Mouse (Mus musculus) testis, postnatal 14 days (tissue): ENCODE data around the gene Tm4sf5.
"Not testable (repeated sequence)": the region's sequence is repeated elsewhere in the genome, so short reads cannot be mapped to it uniquely, and the experiment has no call there.

Experiments
- DNase-seq: peaks from one replicate; pipeline ENCODE4 v3.0.0; 2021; ENCODE audit warnings: low spot score

Gene Tm4sf5

DNA sequence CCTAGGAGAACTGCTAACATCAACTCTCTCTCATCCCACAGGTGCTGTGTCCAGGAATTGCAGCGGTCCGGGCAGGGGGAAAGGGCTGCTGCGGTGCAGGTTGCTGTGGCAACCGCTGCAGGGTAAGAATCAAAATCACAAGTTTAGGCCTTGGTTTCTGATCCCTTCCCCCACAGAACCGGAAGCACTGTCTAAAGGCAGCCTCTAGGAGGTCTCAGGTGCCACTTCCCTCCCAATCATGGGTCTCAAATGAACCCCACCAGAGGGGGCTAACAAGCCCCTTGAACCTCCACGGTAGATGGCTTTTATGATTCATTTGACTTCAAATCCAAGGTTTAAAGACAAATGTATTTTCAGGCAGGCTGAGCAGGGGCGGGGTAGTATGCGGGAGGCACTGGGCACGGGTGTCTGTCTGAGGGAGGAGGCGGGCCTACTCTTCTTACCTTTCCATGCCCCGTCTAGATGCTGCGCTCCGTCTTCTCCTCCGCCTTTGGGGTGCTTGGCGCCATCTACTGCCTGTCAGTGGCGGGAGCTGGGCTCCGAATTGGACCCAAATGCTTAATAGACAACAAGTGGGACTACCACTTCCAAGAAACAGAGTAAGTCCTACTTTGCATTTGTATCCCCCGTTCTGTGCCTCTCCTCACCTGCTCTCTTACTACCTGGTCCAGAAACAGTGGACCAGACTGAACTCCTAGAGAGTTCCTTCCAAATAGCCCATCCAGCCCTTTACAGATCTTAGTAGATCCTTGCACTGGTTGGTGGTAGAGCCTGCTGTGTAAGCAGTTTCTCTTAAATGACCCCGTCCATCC lies 4.9 kb downstream of the Tm4sf5 start:
- DNase-seq, result no peak

DNA sequence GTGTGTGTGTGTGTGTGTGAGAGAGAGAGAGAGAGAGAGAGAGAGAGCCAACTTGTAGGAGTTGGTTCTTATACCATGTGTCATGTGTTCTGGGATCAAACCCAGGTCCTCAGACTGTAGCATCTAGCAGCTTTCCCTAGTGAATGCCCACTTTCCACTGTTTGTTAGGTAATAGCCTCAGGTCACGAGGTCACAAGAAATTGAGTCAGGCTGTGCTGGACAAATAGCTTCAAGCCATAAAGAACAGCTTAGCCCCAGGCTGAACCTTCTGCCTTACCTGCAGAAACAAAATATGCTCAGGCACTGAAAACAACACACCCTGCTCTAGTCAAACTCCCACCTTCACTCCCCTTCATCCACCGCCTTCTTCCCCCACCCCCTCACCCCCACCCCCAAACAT lies 6.2 kb downstream of the Tm4sf5 start:
- DNase-seq, result no peak

DNA sequence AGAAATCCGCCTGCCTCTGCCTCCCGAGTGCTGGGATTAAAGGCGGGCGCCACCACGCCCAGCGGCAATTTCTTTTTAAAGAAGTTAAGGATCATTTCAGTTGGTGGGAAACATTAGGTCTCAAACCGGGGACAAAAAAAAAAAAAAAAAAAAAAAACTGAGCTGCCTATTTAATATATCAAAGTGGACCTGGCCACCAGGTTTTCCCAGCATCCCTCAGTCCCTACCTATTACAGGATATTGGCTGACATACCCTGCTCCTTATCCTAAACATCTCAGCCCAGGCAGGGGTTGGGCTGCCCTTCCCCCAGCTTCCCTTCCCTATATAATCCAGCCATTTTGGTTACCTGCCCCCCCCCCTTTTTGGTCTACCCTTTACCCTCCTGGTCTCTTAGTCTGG lies 6.8 kb downstream of the Tm4sf5 start:
- DNase-seq, result no peak

DNA sequence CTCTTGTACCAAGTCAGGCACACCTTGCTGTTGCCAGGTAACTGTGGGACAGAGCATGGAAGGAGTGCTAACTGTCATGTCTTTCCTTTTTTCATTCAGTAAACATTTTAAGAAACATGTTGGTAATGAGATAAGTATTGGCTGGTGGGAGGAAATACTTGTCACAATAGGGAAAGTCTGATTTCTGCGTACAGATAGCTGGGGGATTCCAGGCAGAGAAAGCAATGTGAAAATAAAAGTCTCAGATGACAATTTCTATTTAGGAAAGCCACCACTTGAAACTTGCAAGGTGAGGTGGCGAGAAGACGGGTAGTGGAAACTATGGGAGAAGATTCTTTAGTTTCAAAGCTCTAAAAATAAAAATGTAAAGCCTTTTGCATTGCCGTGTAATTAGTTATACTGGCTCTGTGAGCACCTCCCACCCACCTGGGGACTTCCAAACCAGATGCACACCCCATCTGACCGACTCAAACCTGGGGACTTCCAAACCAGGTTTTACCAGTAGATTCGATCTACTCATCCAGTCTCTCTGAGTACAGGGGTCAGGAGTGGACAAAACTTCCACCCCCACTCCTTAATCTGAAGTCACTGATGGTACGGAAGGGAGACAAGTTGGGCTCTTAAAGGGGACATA lies 7.8 kb downstream of the Tm4sf5 start:
- no peak for DNase-seq

DNA sequence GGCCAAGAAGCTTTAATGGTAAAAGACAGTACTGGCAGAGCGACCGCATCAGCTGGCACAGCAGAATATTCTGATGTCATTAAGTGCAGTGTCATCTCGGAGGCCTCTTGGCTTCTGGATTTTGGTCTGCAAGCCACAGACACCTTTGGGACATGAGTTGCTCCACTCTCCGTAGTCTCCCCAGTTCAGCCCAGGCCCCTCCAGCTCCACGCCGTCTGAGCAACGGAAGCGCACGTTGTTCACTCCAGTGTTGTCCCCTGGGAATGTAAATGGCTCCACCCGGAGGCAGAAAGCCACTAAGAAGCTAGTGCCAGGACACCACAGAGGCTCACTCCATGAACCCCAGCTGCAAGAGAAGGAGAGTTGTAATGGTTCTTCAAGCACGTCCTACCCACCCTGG lies 8.5 kb downstream of the Tm4sf5 start:
- DNase-seq, result no peak

DNA sequence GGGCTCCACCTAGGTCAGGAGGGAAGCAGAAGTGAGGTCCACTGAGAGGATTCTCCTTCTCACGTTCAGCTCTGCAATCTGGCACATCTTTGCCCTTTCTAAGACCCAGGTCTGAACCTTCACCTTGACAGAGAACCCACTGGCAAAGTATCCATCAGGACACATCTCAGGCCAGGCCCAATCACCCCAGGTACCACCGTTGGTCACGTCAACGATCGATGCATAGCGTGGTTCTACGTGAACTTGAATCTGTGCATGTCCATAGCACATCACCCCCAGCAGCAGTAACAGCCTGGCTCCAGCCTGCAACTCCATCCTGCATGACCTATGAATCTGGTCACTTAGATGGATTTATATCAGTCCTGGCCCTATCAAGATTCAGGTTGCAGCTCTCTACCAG lies 9.2 kb downstream of the Tm4sf5 start, which contains the start of gene Vmo1:
TSS of gene Vmo1 (minus strand) at position 329 of the 400 bp plus-strand sequence.
- DNase-seq, result no peak

DNA sequence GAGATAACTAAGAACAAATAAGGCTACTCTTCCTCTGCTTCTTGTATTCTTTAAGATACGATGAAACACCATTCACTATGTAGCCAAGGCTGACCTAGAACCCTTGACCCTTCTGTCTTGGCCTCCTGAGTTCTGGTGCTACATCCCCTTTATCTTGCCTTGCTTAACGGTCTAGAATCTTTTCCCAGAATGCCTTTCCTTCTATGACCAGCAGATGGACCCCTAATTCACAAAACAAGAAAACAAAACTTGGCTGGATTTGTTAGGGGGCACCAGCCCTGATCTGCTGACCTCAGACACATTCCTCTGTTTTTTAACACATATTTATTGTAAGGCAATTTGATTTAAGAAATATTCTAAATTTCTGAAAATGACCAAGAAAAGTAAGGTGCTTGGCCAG lies 11.3 kb downstream of the Tm4sf5 start:
- DNase-seq, result no peak

DNA sequence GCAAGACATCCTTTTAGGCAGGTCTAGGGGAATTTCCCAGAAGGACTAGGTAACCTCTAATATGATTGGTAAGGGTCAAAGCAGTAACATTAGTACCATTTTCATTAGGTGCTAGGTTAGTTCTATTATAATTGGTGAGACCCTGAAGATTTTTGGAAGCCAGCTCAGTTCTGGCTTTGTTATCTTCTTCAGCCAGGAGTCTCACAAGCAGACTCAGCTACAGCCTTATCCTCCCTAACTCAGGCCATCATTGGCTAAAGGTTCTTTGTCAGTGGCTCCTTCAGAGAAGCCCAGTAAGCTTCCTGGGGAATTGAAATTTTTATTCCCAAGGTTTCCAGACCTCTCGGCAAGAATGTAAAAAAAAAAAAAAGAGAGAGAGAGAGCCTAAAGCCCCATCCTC lies 13.4 kb downstream of the Tm4sf5 start:
- no peak for DNase-seq

DNA sequence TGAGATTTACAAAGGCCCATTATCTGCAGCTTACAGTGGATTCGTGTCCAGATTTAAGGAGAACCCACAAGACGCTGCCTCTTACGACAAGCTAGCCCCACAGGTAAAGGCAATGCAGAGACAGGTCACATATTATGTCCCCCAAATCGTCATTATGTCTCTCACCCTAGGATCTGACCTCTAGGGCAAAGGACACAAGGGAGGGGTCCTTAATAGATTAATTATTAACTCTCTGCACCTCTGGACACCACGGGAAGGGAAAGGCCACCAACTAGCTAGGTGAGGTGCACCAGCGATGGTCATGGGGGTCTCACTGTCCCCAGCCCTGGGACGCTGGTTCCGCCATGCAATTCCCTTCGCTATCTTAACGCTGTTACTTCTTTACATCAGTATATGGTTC lies 13.9 kb downstream of the Tm4sf5 start, which contains the start of gene Gltpd2:
TSS of gene Gltpd2 (plus strand) at position 274 of the 400 bp plus-strand sequence.
- DNase-seq, result no peak

DNA sequence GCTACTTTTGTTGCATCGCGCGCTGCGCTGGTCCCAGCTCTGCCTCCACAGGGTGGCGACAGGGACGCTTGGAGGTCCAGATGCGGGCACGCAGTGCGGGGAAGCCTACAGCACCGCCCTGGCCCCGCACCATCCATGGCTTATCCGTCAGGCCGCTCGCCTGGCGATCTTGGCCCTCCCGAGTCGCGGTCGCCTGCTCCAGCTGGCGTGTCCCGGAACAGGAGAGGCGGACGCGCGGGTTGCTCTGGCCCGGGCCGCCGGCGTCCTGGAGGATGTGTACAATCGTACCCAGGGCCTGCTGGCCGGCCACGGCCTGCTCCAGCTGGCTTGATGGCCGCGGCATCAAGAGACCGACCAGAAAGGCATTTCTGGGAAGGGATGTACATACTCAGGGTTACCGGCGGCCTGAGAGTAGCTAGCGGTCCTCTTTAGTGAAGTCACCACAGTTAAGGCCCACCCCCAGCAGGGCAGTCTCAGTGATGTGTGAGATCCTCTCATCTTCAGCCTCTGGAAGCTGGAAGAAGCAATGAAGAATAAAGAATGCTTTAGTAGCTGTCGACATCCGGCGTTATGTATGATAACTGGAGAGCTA lies 15.2 kb downstream of the Tm4sf5 start:
- peak; percentile 19 for DNase-seq

DNA sequence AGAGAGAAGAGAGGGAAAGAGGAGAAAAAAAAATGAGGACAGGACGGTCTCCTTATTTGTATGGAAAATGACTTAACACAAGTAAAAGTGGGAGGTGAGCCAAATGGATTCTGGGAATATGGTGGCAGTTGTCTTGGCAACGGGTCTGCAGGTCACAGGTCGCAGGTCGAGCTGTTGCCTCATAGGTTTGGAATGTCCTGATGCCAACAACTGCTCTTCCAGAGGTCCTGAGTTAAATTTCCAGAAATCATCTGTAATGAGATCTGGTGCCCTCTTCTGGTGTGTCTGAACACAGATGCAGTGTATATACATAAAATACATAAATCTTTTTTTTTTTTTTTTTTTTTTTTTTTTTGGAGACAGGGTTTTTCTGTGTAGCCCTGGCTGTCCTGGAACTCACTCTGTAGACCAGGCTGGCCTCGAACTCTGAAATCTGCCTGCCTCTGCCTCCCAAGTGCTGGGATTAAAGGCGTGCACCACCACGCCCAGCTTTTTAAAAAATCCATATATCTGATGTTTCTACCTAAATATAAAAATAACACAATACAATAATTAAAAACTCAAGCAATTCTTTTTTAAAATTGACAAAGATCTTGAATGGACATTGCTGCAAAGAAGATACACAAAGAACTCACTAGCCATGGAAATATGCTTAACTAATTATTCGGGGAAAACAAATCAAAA lies 18.4 kb downstream of the Tm4sf5 start:
- DNase-seq, result not testable (repeated sequence)

DNA sequence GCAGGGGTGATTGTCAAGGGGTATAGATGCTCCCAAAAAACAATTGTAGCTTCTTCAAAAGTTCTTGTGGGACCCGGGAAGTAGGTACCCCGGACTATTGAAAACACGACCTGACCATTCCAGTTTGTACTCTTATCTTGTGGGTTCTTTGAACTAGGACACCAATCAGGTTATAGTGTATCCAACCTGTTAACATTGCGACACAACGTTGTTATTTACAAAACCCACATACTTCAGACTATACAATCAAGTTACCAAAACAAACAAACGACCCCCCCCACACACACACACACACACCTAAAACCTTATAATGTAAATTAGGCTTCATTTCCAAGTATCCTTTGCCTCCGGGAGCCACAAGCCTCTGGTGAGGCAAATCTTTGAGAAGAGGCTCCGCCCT lies 19.7 kb downstream of the Tm4sf5 start:
- DNase-seq, result no peak

DNA sequence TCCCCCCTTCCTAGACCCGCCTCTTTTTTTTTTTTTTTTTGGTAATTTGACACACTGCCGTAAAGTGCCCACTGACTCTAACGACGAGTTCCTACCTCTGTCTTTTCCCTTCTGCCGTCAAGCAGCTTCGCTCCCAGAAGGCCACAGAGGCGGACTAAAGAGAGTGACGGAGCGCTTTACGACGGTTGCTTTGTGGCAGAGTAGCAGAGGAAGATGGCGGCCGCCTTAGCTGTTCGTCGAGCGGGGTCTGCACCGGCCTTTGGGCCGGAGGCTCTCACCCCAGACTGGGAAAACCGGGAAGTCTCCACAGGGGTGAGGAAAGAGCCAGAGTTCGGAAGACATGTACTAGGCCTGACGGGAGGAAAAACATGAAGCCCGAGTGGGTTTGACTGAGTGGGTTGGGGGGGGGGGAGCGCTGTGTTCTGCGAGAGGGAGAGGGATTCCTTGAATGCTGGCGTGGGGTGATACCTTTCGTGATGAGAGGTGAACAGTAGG lies 20.2 kb downstream of the Tm4sf5 start, which contains the start of gene Psmb6:
TSS of gene Psmb6 (plus strand) at position 184 of the 495 bp plus-strand sequence.
- DNase-seq, result peak; percentile 97

DNA sequence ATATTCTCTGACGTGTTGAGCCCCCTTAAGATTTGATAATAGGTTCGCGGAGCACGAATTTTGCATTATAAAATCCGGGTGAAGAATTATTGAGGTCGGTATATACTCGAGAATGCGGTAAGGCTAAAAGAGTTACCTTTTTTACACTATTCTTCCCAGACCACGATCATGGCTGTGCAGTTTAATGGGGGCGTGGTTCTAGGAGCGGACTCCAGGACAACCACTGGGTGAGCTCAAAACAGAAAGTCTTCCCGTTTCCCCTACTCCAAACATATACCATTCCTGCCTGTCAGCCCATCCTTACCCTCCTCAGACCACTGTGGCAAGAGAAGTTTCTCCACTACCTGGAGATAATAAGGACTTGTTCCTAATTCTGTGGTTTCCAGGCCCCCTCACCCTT lies 20.7 kb downstream of the Tm4sf5 start:
- no peak for DNase-seq

DNA sequence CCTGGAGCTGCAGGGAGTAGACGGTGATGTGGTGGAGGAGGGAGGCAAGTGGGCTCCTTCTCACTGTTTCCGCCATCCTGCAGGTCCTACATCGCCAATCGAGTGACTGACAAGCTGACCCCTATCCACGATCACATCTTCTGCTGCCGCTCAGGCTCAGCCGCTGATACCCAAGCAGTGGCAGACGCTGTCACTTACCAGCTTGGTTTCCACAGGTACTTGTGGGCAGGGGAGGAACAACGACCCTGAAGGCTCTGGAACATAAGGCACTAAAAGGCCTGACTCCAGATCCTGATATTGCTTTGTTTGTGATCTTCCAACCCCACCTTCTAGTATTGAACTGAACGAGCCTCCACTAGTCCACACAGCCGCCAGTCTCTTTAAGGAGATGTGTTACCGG lies 21.2 kb downstream of the Tm4sf5 start:
- DNase-seq, result no peak

DNA sequence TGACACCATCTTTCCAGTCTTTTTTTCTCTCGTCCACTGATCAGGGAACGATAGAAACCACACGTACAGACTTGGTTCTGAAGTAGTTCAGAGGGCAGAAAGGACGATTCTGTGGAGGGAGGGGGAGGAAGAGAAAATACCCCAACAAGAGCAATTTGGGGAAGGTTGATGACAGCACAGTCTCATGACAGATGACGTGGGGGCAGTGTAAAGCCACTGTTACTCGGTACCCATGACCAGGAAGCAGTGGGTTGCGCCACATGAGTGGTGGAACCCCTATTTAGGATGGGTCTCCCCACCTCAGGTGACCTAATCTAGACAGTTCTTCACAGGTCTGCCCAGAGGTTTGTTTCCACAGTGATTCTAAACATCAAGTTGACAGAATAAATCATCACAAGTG lies 23.6 kb downstream of the Tm4sf5 start:
- DNase-seq, result no peak

DNA sequence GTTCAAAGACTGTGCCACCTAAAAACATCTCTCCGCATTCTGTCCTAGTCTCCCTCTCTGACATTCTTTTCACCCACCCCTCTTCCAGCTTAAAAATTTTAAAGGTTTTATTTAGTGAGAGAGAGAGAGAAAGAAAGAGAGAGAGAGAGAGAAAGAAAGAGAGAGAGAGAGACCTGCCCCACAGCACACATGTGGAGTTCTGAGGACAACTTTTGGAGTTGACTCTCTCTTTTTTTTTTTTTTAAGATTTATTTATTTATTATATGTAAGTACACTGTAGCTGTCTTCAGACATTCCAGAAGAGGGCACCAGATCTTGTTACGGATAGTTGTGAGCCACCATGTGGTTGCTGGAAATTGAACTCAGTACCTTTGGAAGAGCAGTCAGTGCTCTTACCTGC lies 26.0 kb downstream of the Tm4sf5 start:
- DNase-seq, result not testable (repeated sequence)

DNA sequence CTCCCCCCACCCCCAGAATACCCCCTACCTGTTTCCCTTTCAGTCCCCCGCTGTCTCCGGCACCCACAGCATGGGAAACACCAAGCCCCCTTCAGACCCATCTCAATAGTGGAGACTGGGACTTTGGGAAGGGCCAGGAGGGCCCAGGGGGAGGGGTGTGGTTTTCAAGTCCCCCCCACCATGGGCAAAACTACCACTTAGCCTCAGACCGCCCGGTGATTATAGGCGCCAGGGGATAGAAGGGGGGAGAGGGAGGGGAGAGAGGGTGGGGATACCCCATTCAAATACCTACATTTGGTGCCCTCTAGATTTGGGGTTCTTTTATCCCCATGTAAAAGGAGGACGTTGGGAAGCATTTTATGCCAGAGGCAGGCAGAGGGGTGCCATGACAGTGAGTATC lies 27.8 kb downstream of the Tm4sf5 start, which contains the start of gene Gm40193:
TSS of gene Gm40193 (minus strand) at position 101 of the 400 bp plus-strand sequence.
- DNase-seq, result no peak

DNA sequence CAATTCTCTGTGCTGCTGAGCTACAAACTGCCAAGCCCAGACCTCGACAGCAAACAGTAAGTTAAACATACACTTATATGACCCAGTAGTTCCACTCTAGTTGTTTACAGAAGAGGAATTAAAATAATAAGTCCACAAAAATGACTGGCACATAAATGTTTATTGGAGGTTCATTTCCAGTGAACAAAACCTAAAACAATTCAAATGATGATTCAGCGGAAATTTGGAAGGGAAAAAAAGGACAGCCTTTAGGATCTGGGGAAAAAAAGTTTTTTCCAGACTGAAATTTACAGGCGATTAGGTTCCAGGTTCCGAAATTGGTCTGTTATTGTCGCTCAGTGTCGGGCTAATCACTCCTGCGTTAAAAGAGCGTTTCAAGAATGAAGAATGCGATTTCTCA lies 34.4 kb downstream of the Tm4sf5 start:
- DNase-seq, result no peak

DNA sequence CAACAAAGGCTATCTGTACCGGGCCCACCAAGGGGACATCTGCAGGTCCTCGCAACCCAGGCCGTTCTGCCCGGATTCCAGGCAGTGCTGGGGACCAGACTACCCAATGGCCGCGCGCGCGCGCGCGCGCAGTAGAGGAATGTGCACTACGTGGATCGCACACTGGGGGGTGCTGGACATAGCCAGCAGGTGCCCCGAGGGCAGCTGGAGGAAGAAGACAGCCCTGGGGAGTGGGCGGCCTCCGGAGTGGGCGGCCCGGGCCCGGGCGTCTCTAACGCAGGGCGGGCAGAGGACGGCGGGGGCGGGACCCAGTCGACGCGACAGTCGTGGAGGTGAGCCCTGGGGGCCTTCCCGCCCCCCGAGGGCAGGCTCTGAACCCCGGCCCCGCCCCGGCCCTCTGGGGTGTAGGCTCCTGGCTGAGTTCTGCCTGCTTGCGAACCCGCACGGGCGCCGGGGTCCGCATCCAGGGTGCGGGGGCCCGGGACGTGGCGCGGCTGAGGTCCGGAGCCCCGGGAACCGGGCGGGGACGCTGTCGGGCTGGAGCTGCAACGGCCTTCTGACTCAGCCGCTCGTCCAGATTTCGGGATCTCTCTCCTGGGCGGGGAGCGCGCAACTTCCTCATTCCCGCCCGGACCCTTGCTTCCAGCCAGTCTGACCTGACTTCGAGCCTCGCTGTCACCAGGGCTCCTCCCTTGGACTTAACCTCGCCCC lies 35.0 kb downstream of the Tm4sf5 start, which contains the start of gene Pld2:
TSS of gene Pld2 (plus strand) at position 188 of the 711 bp plus-strand sequence.
- DNase-seq, result peak; percentile 77

DNA sequence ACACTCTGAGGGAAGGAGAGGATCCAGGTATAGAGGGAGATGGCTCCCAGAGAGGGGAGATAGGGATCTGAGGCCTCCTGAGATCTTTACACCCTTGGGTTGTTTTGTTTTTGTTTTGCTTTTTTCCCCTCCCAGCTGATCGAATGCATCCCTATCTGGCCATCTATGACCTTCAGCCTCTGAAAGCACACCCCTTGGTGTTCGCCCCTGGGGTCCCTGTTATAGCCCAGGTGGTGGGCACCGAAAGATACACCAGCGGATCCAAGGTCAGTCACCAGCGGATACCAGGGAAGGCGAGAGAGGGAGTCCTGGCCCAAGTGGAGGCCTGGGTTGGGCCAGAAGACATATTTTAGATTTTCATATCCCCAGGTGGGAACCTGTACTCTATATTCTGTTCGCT lies 35.9 kb downstream of the Tm4sf5 start:
- DNase-seq, result no peak
